Mouse (Mus musculus) kidney, adult 18-20 months (tissue): Measurements from ENCODE around the gene Calml3.

ENCODE experiments used
- DNase-seq: peaks from one replicate; pipeline ENCODE4 v3.0.0; 2021

The Calml3 gene

GRCm38 (mm10) chr13:3779575-3780226 is 24.4 kb downstream of the Calml3 start:
- no peak for DNase-seq

DNA sequence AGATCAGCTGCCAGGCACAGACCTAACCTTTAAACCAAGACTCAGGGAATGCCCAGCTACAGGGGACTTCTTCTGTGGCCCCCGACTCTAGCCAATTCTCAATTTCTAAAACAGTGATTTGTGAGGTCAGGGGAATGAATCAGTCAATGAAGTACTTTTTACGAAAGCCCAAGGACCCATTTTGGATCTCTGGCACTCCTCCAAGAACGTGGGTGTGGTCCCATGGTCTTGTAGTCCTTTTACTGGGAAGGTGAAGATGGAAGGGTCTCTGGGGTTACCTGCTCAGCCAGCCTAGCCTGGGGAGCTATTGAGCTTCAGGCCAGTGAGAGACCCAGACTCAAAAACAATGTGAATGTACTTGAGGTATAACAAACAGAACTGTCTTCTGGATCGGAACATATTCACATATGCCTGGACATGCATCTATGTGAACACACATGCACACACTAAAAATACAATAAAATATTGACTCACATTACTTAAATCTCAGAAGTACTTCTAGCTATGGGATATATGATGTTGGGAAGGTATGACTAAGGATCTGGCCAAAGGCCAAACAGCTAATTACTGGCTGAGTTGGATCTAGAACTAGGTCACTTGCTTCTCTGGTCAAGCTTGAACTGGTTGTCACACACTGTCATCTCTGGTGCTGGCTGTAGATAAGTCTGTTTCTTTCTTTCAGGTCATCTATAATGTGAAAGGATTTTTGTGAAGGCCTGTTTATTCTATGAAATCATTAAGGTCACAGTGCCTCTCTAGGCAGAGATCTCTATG is 25.3 kb downstream of the Calml3 start:
- no peak for DNase-seq

DNA sequence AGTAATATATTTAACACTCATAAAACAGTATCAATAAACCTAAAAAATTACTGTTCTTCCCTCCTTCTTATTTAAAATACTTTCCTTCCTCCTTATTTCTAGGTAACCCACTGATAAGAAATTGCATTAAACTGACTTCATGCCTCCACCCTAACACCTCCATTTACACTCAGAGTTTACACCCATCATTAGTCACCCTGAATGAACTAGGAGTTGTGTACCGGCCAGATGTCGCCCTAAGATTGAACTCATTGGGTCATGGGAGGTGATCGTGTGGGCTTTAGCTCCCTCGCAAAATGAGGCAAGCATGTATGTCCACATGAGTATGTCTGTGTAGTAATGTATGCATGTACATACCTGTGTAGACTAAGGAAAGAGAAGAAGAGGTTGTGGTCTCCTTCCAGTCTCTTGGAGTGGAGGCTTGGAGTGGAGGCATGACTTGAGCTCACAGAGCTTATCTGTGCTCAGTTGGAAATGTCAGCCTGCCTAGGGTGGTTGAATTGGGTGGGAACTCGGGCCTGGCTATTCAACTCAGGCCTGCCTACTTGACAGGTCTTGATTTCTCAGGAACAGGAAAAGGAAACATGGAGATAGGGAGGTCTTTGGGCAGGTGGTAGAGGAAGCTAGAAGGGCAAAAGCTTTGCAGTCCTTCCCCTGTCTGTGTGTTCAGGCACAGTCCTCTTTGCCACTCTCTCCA is 26.8 kb downstream of the Calml3 start:
- no peak for DNase-seq

GRCm38 (mm10) chr13:3776446-3776845 is 27.7 kb downstream of the Calml3 start:
- DNase-seq: no peak

DNA sequence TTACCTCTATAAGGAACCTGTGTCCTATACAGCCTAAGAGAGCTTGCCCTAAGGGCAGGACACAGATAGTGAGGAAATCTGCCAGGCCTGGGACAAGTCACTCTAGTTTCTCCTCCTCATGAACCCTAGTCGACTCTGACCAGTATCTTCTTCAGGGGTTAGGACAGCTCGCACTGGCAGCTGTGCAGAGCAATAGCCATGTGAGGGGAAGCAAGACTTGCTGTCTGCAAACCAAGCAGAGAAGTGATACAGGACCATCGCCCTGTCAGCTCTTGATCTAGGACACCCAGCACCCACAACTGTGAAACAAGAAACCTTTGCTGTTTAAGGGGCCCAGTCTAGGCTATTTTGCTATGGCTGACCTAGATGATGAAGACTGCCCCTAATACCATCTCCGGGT is 29.1 kb downstream of the Calml3 start:
- DNase-seq: no peak

- DNase-seq: no peak
Measured at GRCm38 (mm10) chr13:3774280-3774679, 29.8 kb downstream of the Calml3 start.

DNA sequence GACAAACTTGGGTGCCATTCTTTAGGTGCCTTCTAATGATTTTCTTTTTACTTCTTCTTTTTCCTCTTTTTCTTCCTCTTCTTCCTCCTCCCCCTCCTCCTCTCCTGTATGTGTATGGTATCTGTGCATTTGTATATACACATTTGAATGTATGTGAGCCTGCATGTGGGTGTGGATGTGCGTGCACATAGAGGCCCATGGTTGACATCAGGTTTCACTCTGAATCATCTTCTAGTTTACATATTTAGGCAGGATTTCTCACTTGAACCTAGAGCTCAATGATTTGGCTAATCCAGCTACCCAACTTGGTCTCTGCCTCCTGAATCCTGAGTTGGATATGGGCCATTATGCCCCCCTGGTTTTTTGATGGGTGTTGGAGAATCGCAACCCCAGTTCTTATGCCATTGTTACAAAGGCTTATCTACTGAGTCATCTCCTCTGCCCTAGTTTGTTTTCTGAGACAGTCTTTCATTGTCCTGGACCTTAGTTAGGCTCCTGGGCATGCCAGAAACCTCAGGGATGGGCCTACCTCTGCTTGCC is 30.9 kb downstream of the Calml3 start:
- DNase-seq: no peak

GRCm38 (mm10) chr13:3771221-3771620 is 32.9 kb downstream of the Calml3 start:
- no peak for DNase-seq

- peak; percentile 73 for DNase-seq
Measured at GRCm38 (mm10) chr13:3770170-3771024, 33.7 kb downstream of the Calml3 start.

DNA sequence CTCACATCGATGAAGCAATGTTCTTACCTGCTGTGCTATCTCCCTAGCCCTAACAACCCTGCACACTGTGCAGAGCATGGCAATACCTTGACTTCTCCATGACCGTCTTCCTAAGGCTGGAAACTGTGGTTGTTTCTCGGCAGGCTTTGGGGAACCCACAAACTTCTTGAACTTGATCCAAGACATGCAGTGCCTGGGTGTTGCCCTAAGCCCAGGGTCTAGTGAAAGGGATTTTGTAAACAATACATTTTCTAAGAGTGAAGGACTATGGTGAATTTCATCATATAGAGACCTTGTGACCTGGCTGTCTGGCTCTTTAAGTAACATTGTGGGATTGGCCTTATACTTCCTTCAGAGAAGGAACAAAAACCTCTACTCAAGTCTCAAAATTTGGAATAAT is 34.6 kb downstream of the Calml3 start:
- DNase-seq: no peak

- DNase-seq: no peak
Measured at GRCm38 (mm10) chr13:3768621-3769020, 35.5 kb downstream of the Calml3 start.

DNA sequence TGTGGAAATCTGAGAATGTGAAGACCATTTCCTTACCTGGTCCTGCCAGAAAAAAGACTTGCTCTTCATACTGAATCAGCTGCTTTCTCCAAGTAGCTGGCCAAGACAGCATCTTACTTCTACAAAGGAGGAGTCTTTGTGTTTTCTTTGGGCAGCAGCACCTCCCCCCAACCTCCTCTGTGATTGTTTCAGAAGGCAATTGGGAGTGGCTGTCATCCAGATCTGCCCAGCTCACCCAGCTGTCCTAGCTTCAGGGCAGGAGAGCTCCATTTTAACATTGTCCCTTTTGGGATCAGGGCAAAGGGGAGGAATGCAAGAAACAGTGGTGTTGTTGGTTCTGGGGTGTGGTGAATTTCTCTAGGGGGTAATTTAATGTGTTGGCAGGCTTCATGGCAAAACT is 37.0 kb downstream of the Calml3 start:
- no peak for DNase-seq

- DNase-seq: no peak
Measured at GRCm38 (mm10) chr13:3765781-3766180, 38.3 kb downstream of the Calml3 start.

GRCm38 (mm10) chr13:3761131-3761530 is 43.0 kb downstream of the Calml3 start:
- DNase-seq: no peak

GRCm38 (mm10) chr13:3758347-3758746 is 45.8 kb downstream of the Calml3 start:
- no peak for DNase-seq

DNA sequence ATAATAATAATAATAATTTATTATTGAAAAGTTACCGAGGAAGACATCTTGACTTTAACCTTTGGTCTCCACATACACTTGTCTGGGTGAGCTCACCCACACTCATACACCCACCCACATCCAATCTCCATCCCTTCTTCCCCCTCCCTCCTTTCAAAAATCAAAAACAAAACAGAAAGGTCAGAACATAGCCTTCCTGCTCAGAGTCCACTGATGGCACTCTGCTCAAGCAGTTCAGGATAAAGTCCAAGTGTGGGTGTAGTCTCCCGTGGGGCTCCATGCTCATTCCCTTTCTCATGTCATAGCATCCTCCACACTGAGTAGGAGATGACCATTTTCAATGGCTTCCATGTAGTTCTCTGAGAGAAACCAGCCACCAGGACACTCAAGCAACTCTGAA is 50.8 kb downstream of the Calml3 start:
- no peak for DNase-seq
